Mouse (Mus musculus): ENCODE results near the gene Scgn. TPM values are rescaled to one million over a fixed set of nuclear protein-coding genes. Genes with fewer than 3 reads are reported as not detected.

The Scgn gene
- polyA plus RNA-seq, 1 experiment from 2014 or later, result 7.5 TPM

- Histone ChIP-seq H3K36me3 (ENCODE audit: control insufficient read depth, insufficient read depth, low read length) (no peaks in the 10 kb centered on the region), H3K4me3 (ENCODE audit: low read length) (no peak overlapping the region), H3K27me3 (replicated peaks; ENCODE audit: control insufficient read depth, insufficient read depth, low read length) (no peaks in the 10 kb centered on the region), H3K4me1 (ENCODE audit: control insufficient read depth, insufficient read depth, low read length) (no peaks in the 10 kb centered on the region), H3K9me3 (ENCODE audit: control insufficient read depth, low read length) (no peaks in the 10 kb centered on the region), H3K9ac (ENCODE audit: low read depth, low read length) (no peak overlapping the region), H3K27ac (ENCODE audit: low read length) (no peak overlapping the region), H3K4me2 (ENCODE audit: low read depth, low read length) (no peak overlapping the region)
- ATAC-seq, result no peak
- 57% methylated on average over 14 of the region's 14 CpGs for WGBS
Observed at GRCm38 (mm10) chr13:23949484-23950246, 41.3 kb downstream of the Scgn start.

DNA sequence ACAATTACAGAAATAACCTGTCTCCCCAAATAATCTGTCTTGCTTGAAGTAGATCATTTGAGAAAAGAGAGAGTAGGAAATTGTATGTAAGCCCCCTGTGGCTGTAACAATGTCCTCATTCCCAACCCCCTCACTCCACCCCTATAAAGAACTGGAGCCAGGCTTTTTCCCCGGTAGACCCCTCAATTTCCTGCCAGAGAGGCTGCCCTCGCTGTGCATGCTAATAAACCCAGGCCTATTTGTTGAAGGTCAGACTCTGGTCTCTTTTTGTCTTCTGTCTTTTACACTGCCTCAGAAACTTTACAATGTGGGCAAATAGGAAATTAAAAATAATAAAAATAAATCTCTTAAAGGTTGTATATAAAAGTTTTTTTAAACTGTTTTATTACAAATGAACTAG is 44.8 kb downstream of the Scgn start:
- Histone ChIP-seq H3K9ac (ENCODE audit: low read depth, low read length) (no peak overlapping the region), H3K4me2 (ENCODE audit: low read depth, low read length) (no peak overlapping the region), H3K4me3 (ENCODE audit: low read length) (no peak overlapping the region), H3K27ac (ENCODE audit: low read length) (no peak overlapping the region), H3K9me3 (ENCODE audit: control insufficient read depth, low read length) (no peaks in the 10 kb centered on the region), H3K4me1 (ENCODE audit: control insufficient read depth, insufficient read depth, low read length) (no peaks in the 10 kb centered on the region), H3K36me3 (ENCODE audit: control insufficient read depth, insufficient read depth, low read length) (no peaks in the 10 kb centered on the region), H3K27me3 (replicated peaks; ENCODE audit: control insufficient read depth, insufficient read depth, low read length) (no peaks in the 10 kb centered on the region)
- no peak for ATAC-seq
- WGBS, result 36% methylated on average over 2 of the region's 2 CpGs

DNA sequence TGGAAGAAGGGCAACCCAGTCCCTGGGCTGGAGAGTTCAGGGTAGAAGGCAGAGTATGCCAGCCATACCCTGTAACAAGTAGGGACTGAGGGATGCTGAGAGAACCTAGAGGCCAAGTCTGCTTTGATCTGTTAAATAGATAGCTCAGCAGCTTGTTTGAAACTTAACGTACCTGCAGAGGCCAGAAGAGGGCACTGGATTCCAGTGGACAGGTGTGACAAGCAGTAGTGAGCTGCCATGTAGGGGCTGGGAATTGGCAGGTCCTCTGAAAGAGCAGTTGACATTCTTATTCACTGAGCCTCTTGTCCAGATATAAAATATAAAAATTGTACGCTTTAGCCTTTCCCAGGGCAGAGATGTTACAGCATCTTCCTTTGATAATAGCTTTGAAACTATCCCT is 48.2 kb downstream of the Scgn start:
- Histone ChIP-seq H3K4me1 (ENCODE audit: control insufficient read depth, insufficient read depth, low read length) (no peaks in the 10 kb centered on the region), H3K4me3 (ENCODE audit: low read length) (no peak overlapping the region), H3K9me3 (ENCODE audit: control insufficient read depth, low read length) (no peaks in the 10 kb centered on the region), H3K9ac (ENCODE audit: low read depth, low read length) (no peak overlapping the region), H3K4me2 (ENCODE audit: low read depth, low read length) (no peak overlapping the region), H3K27ac (ENCODE audit: low read length) (no peak overlapping the region), H3K36me3 (ENCODE audit: control insufficient read depth, insufficient read depth, low read length) (no peaks in the 10 kb centered on the region), H3K27me3 (replicated peaks; ENCODE audit: control insufficient read depth, insufficient read depth, low read length) (no peaks in the 10 kb centered on the region)
- WGBS, result 52% methylated on average over 2 of the region's 2 CpGs
- ATAC-seq, result no peak

DNA sequence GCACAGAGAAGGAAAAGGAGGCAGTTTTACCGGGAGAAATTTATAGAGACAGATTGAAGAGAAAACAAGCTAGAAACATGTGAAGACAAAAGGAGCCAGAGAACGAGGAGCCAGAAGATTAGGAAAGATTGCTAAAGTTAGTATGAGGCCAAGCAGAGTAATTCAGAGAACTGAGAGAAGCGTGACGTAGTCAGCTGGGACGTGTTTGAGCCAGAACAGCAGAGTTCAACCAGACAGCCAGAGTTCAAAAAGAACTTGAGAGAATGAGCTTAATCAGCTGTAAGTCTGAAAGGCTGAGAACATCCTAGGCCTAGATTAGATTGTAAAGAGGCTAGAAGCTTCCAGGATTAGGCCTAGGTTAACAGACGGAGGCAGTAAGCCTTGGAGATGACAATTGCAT is 50.7 kb downstream of the Scgn start:
- no peaks in the 10 kb centered on the region for H3K4me1 ChIP-seq (ENCODE audit: control insufficient read depth, insufficient read depth, low read length)
- no peak overlapping the region for H3K4me2 ChIP-seq (ENCODE audit: low read depth, low read length)
- no peak for ATAC-seq
- H3K27ac ChIP-seq (ENCODE audit: low read length), result no peak overlapping the region
- no peak overlapping the region for H3K9ac ChIP-seq (ENCODE audit: low read depth, low read length)
- H3K36me3 ChIP-seq (ENCODE audit: control insufficient read depth, insufficient read depth, low read length), result no peaks in the 10 kb centered on the region
- no peaks in the 10 kb centered on the region for H3K27me3 ChIP-seq (replicated peaks; ENCODE audit: control insufficient read depth, insufficient read depth, low read length)
- 60% methylated on average over 6 of the region's 6 CpGs for WGBS
- no peak overlapping the region for H3K4me3 ChIP-seq (ENCODE audit: low read length)
- H3K9me3 ChIP-seq (ENCODE audit: control insufficient read depth, low read length), result no peaks in the 10 kb centered on the region

DNA sequence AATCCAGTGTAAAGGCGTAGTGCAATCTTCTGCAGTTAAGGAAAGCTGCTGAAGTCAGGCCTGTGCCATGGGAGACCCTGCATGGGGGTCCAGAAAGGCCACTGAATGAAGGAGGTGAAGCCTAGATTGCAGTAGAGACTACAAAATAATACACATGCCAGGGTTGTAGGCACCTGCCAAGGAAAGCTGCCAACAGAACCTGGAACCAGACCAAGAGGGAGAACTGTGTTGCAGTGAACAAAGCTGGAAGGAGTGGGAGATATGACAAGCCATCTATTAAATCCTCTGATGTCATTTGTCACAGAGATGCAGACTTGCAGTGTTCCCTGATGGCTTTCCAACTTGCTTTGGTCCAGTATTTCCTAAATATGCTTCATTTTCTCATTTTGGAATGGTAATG is 52.3 kb downstream of the Scgn start:
- Histone ChIP-seq H3K4me3 (ENCODE audit: low read length) (no peak overlapping the region), H3K4me2 (ENCODE audit: low read depth, low read length) (no peak overlapping the region), H3K27me3 (replicated peaks; ENCODE audit: control insufficient read depth, insufficient read depth, low read length) (no peaks in the 10 kb centered on the region), H3K4me1 (ENCODE audit: control insufficient read depth, insufficient read depth, low read length) (no peaks in the 10 kb centered on the region), H3K9me3 (ENCODE audit: control insufficient read depth, low read length) (no peaks in the 10 kb centered on the region), H3K27ac (ENCODE audit: low read length) (no peak overlapping the region), H3K9ac (ENCODE audit: low read depth, low read length) (no peak overlapping the region), H3K36me3 (ENCODE audit: control insufficient read depth, insufficient read depth, low read length) (no peaks in the 10 kb centered on the region)
- ATAC-seq, result no peak
- 89% methylated on average over 1 of the region's 1 CpGs for WGBS

DNA sequence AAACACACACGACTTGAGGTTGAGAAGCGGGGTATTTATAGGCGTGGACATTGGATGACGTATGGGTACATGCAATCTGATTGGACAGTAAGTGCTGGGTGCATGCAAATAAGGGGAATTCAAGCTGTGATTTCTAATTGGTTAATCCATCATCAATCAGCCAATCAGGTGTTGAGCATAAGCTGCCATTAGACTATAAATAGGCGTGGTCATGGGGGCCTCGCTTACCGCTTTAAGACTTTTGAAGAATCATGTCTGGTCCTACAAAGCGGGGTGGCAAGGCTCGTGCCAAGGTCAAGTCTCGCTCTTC is 56.8 kb downstream of the Scgn start, which contains the start of gene Hist1h2aa:
Gene Hist1h2aa (plus strand): TSS at position 252 of the 310 bp plus-strand sequence.
- no peak within 1 kb of the TSS for H3K27ac ChIP-seq (ENCODE audit: low read length)
- H3K36me3 ChIP-seq (ENCODE audit: control insufficient read depth, insufficient read depth, low read length), result no peaks in the 10 kb centered on the region
- H3K4me1 ChIP-seq (ENCODE audit: control insufficient read depth, insufficient read depth, low read length), result no peaks in the 10 kb centered on the region
- no peak within 1 kb of the TSS for H3K4me2 ChIP-seq (ENCODE audit: low read depth, low read length)
- no peaks in the 10 kb centered on the region for H3K9me3 ChIP-seq (ENCODE audit: control insufficient read depth, low read length)
- WGBS, result 92% methylated on average over 10 of the region's 10 CpGs
- no peaks in the 10 kb centered on the region for H3K27me3 ChIP-seq (replicated peaks; ENCODE audit: control insufficient read depth, insufficient read depth, low read length)
- H3K4me3 ChIP-seq (ENCODE audit: low read length), result no peak within 1 kb of the TSS
- no peak within 1 kb of the TSS for H3K9ac ChIP-seq (ENCODE audit: low read depth, low read length)
- ATAC-seq, result no peak

GRCm38 (mm10) chr13:23933421-23934210 is 57.4 kb downstream of the Scgn start, which contains the start of gene Hist1h2ba:
TSS of gene Hist1h2ba (minus strand) at chr13:23934156.
- Histone ChIP-seq H3K27ac (ENCODE audit: low read length) (no peak within 1 kb of the TSS), H3K9ac (ENCODE audit: low read depth, low read length) (no peak within 1 kb of the TSS), H3K4me1 (ENCODE audit: control insufficient read depth, insufficient read depth, low read length) (peaks cover 2% of the 10 kb centered on the region; the same call in 1 of the 2 replicates), H3K9me3 (ENCODE audit: control insufficient read depth, low read length) (no peaks in the 10 kb centered on the region), H3K36me3 (ENCODE audit: control insufficient read depth, insufficient read depth, low read length) (no peaks in the 10 kb centered on the region), H3K27me3 (replicated peaks; ENCODE audit: control insufficient read depth, insufficient read depth, low read length) (no peaks in the 10 kb centered on the region), H3K4me2 (ENCODE audit: low read depth, low read length) (no peak within 1 kb of the TSS), H3K4me3 (ENCODE audit: low read length) (no peak within 1 kb of the TSS)
- ATAC-seq, result no peak
- 93% methylated on average over 36 of the region's 39 CpGs for WGBS

- H3K4me1 ChIP-seq (ENCODE audit: control insufficient read depth, insufficient read depth, low read length), result peaks cover 7% of the 10 kb centered on the region; the same call in 1 of the 2 replicates
- H3K36me3 ChIP-seq (ENCODE audit: control insufficient read depth, insufficient read depth, low read length), result no peaks in the 10 kb centered on the region
- no peak for ATAC-seq
- H3K27ac ChIP-seq (ENCODE audit: low read length), result no peak overlapping the region
- no peak overlapping the region for H3K9ac ChIP-seq (ENCODE audit: low read depth, low read length)
- no peaks in the 10 kb centered on the region for H3K27me3 ChIP-seq (replicated peaks; ENCODE audit: control insufficient read depth, insufficient read depth, low read length)
- WGBS, result 74% methylated on average over 11 of the region's 11 CpGs
- H3K9me3 ChIP-seq (ENCODE audit: control insufficient read depth, low read length), result no peaks in the 10 kb centered on the region
- H3K4me3 ChIP-seq (ENCODE audit: low read length), result no peak overlapping the region
- no peak overlapping the region for H3K4me2 ChIP-seq (ENCODE audit: low read depth, low read length)
Observed at GRCm38 (mm10) chr13:23930904-23931303, 60.1 kb downstream of the Scgn start.

GRCm38 (mm10) chr13:23930461-23930860 is 60.6 kb downstream of the Scgn start:
- H3K9ac ChIP-seq (ENCODE audit: low read depth, low read length), result no peak overlapping the region
- no peaks in the 10 kb centered on the region for H3K27me3 ChIP-seq (replicated peaks; ENCODE audit: control insufficient read depth, insufficient read depth, low read length)
- peaks cover 7% of the 10 kb centered on the region; the same call in 1 of the 2 replicates for H3K4me1 ChIP-seq (ENCODE audit: control insufficient read depth, insufficient read depth, low read length)
- no peaks in the 10 kb centered on the region for H3K36me3 ChIP-seq (ENCODE audit: control insufficient read depth, insufficient read depth, low read length)
- 76% methylated on average over 9 of the region's 9 CpGs for WGBS
- no peaks in the 10 kb centered on the region for H3K9me3 ChIP-seq (ENCODE audit: control insufficient read depth, low read length)
- no peak overlapping the region for H3K27ac ChIP-seq (ENCODE audit: low read length)
- H3K4me3 ChIP-seq (ENCODE audit: low read length), result no peak overlapping the region
- 0 out of 2 replicates have a peak, but pooled peaks have one; percentile 50 for ATAC-seq
- 0 out of 2 replicates have a peak overlapping the region, but pooled peaks have one; percentile 23 for H3K4me2 ChIP-seq (ENCODE audit: low read depth, low read length)

Data from intestine, embryonic 16.5 days (tissue).